Mouse (Mus musculus): Measurements from ENCODE around the gene Fbrs. TPM values are rescaled to one million over a fixed set of nuclear protein-coding genes. Genes with fewer than 3 reads are reported as not detected.

The Fbrs gene
- polyA plus RNA-seq (2014; fragmentation: Nextera tagmentation; extraction: Ambion mirVana), result 9.8 and 10.7 TPM in 2 replicates

DNA sequence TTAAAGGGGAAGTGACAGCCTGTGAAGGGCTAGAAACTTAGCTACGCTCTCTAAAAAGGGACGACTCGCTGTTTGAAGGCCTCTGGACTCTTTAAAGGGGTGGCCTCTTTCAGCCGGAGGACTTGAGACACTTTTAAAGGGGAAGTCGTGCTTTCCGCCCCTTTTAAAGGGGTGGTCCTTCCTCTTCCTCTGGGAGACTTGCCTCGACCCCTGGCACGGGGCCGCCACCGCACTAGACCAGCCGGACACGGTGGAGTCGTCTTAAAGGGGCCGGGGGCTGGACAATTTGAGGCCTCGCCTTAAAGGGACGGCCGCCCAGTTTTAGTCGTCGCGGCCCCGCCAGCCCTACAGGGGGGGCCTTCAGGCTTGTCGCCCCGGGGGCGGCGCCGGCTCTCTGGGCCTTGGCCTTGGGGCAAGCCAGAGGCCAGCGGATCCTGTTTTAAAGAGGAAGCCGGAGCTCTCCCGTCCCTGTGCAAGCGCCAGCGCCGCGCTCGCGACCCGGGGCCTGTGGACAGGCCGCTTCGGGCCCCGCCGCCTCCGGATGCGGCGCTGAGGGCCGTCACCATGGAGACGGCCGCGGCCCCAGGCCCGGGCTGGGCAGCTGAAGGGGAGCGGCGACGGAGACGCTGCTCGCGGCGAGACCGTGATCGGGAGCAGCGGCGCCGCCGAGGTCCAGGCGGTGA lies at the start of gene Fbrs:
Gene Fbrs, plus strand, starts transcription at position 565 of the 683 bp plus-strand sequence.
- ATAC-seq (ENCODE audit: low FRiP score), result peak; percentile 86
- peaks cover 28% of the 10 kb centered on the region for H3K36me3 ChIP-seq (ENCODE audit: control insufficient read depth, insufficient read depth, low read length)
- peak within 1 kb of the TSS; percentile 80 for H3K9ac ChIP-seq (ENCODE audit: low read length)
- H3K9me3 ChIP-seq (ENCODE audit: control insufficient read depth, low read length), result no peaks in the 10 kb centered on the region
- peak within 1 kb of the TSS; percentile 99 for H3K4me2 ChIP-seq
- H3K4me3 ChIP-seq (ENCODE audit: low read depth, low read length), result peak within 1 kb of the TSS; percentile 68
- H3K4me1 ChIP-seq (ENCODE audit: control insufficient read depth, insufficient read depth, low read length), result peaks cover 15% of the 10 kb centered on the region
- no peak for DNase-seq (ENCODE audit: low spot score, missing footprints)
- H3K27me3 ChIP-seq (ENCODE audit: control insufficient read depth, insufficient read depth, low read length), result no peaks in the 10 kb centered on the region
- WGBS, result 0% methylated on average over 52 of the region's 62 CpGs
- peak within 1 kb of the TSS; percentile 91 for H3K27ac ChIP-seq (ENCODE audit: low read depth, low read length)

- Histone ChIP-seq H3K27me3 (ENCODE audit: control insufficient read depth, insufficient read depth, low read length) (no peaks in the 10 kb centered on the region), H3K4me1 (ENCODE audit: control insufficient read depth, insufficient read depth, low read length) (no peaks in the 10 kb centered on the region), H3K36me3 (ENCODE audit: control insufficient read depth, insufficient read depth, low read length) (no peaks in the 10 kb centered on the region), H3K27ac (ENCODE audit: low read depth, low read length) (no peak overlapping the region), H3K4me2 (no peak overlapping the region), H3K4me3 (ENCODE audit: low read depth, low read length) (no peak overlapping the region), H3K9ac (ENCODE audit: low read length) (no peak overlapping the region), H3K9me3 (ENCODE audit: control insufficient read depth, low read length) (peaks cover 6% of the 10 kb centered on the region)
- no peak for DNase-seq (ENCODE audit: low spot score, missing footprints)
- no peak for ATAC-seq (ENCODE audit: low FRiP score)
- 94% methylated on average over 4 of the region's 4 CpGs for WGBS
Measured at GRCm38 (mm10) chr7:127435206-127435605, 43.8 kb upstream of the Fbrs start.

GRCm38 (mm10) chr7:127437724-127438123 lies 41.3 kb upstream of the Fbrs start:
- Histone ChIP-seq H3K4me1 (ENCODE audit: control insufficient read depth, insufficient read depth, low read length) (no peaks in the 10 kb centered on the region), H3K27ac (ENCODE audit: low read depth, low read length) (no peak overlapping the region), H3K36me3 (ENCODE audit: control insufficient read depth, insufficient read depth, low read length) (peaks cover 9% of the 10 kb centered on the region), H3K9ac (ENCODE audit: low read length) (no peak overlapping the region), H3K27me3 (ENCODE audit: control insufficient read depth, insufficient read depth, low read length) (no peaks in the 10 kb centered on the region), H3K4me2 (no peak overlapping the region), H3K4me3 (ENCODE audit: low read depth, low read length) (no peak overlapping the region), H3K9me3 (ENCODE audit: control insufficient read depth, low read length) (peaks cover 6% of the 10 kb centered on the region)
- 91% methylated on average over 3 of the region's 3 CpGs for WGBS
- no peak for ATAC-seq (ENCODE audit: low FRiP score)
- no peak for DNase-seq (ENCODE audit: low spot score, missing footprints)

GRCm38 (mm10) chr7:127443976-127444375 lies 35.0 kb upstream of the Fbrs start:
- Histone ChIP-seq H3K9me3 (ENCODE audit: control insufficient read depth, low read length) (no peaks in the 10 kb centered on the region), H3K27ac (ENCODE audit: low read depth, low read length) (no peak overlapping the region), H3K27me3 (ENCODE audit: control insufficient read depth, insufficient read depth, low read length) (no peaks in the 10 kb centered on the region), H3K4me1 (ENCODE audit: control insufficient read depth, insufficient read depth, low read length) (peaks cover 4% of the 10 kb centered on the region; the same call in 1 of the 2 replicates), H3K9ac (ENCODE audit: low read length) (no peak overlapping the region), H3K4me2 (no peak overlapping the region), H3K4me3 (ENCODE audit: low read depth, low read length) (no peak overlapping the region), H3K36me3 (ENCODE audit: control insufficient read depth, insufficient read depth, low read length) (peaks cover 31% of the 10 kb centered on the region)
- 95% methylated on average over 18 of the region's 20 CpGs for WGBS
- ATAC-seq (ENCODE audit: low FRiP score), result no peak
- no peak for DNase-seq (ENCODE audit: low spot score, missing footprints)

- DNase-seq (ENCODE audit: low spot score, missing footprints) (peak; percentile 99), ATAC-seq (ENCODE audit: low FRiP score) (peak; percentile 91)
- Histone ChIP-seq H3K9me3 (ENCODE audit: control insufficient read depth, low read length) (no peaks in the 10 kb centered on the region), H3K27ac (ENCODE audit: low read depth, low read length) (peak within 1 kb of the TSS; percentile 93), H3K36me3 (ENCODE audit: control insufficient read depth, insufficient read depth, low read length) (peaks cover 25% of the 10 kb centered on the region), H3K4me2 (peak within 1 kb of the TSS; percentile 84), H3K4me1 (ENCODE audit: control insufficient read depth, insufficient read depth, low read length) (peaks cover 28% of the 10 kb centered on the region), H3K9ac (ENCODE audit: low read length) (peak within 1 kb of the TSS; percentile 98), H3K27me3 (ENCODE audit: control insufficient read depth, insufficient read depth, low read length) (no peaks in the 10 kb centered on the region), H3K4me3 (ENCODE audit: low read depth, low read length) (peak within 1 kb of the TSS; percentile 85)
- WGBS, result under 1% methylated on average over 54 of the region's 54 CpGs
Measured at GRCm38 (mm10) chr7:127448521-127449300, 30.3 kb upstream of the Fbrs start, which contains the start of gene Zfp689. TSS of gene Zfp689 (minus strand) at chr7:127449158.

- Histone ChIP-seq H3K36me3 (ENCODE audit: control insufficient read depth, insufficient read depth, low read length) (peaks cover 14% of the 10 kb centered on the region), H3K9me3 (ENCODE audit: control insufficient read depth, low read length) (no peaks in the 10 kb centered on the region), H3K9ac (ENCODE audit: low read length) (peak overlapping the region; percentile 52), H3K27ac (ENCODE audit: low read depth, low read length) (no peak overlapping the region), H3K27me3 (ENCODE audit: control insufficient read depth, insufficient read depth, low read length) (no peaks in the 10 kb centered on the region), H3K4me2 (peak overlapping the region; percentile 65), H3K4me3 (ENCODE audit: low read depth, low read length) (peak overlapping the region; percentile 85), H3K4me1 (ENCODE audit: control insufficient read depth, insufficient read depth, low read length) (peaks cover 28% of the 10 kb centered on the region)
- ATAC-seq (ENCODE audit: low FRiP score) (no peak), DNase-seq (ENCODE audit: low spot score, missing footprints) (no peak)
- WGBS, result 87% methylated on average over 7 of the region's 7 CpGs
Measured at GRCm38 (mm10) chr7:127449966-127450365, 29.0 kb upstream of the Fbrs start.

DNA sequence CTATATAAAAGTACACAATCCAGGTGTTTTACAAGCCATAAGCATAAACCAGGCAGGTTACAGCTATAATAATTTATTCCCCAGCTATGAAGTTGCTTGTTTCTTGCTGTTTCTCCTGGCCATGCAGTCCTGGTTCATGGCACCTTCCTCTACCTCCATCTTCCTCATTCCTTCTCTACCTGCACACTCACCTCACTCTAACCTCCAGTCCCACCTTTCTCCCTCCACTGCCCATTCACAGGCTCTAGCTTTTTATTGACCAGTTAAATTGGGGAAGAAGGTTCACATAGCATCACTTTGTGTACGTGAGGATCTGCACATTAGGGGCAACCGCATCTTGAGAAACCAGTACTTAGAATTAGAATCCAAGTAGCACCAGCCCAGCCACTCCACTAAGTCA lies 25.9 kb upstream of the Fbrs start:
- no peak for DNase-seq (ENCODE audit: low spot score, missing footprints)
- Histone ChIP-seq H3K9me3 (ENCODE audit: control insufficient read depth, low read length) (no peaks in the 10 kb centered on the region; the same call in 1 of the 2 replicates), H3K4me1 (ENCODE audit: control insufficient read depth, insufficient read depth, low read length) (peaks cover 24% of the 10 kb centered on the region), H3K36me3 (ENCODE audit: control insufficient read depth, insufficient read depth, low read length) (peaks cover 20% of the 10 kb centered on the region), H3K27me3 (ENCODE audit: control insufficient read depth, insufficient read depth, low read length) (no peaks in the 10 kb centered on the region), H3K4me2 (no peak overlapping the region), H3K4me3 (ENCODE audit: low read depth, low read length) (no peak overlapping the region), H3K9ac (ENCODE audit: low read length) (no peak overlapping the region), H3K27ac (ENCODE audit: low read depth, low read length) (no peak overlapping the region)
- 95% methylated on average over 2 of the region's 2 CpGs for WGBS
- no peak for ATAC-seq (ENCODE audit: low FRiP score)

DNA sequence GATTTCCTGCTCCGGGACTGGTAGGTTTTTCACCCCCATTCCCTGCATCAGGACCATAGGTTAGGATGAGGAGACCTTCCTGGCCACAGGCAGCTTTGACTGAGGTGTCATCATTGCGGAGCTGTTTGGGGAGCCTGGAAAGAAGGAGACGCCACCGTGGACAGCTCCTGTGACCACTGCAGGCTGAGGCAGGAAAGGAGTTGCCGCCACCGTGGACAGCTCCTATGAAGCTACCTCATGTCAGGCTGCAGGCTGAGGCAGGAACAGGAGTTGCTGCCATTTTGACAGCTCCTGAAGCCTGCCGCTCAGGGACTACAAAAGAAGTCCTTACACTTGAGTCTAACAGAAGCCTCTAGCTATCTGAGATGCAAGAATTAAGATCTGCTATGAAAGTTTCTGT lies 24.1 kb upstream of the Fbrs start:
- no peaks in the 10 kb centered on the region; the same call in 1 of the 2 replicates for H3K9me3 ChIP-seq (ENCODE audit: control insufficient read depth, low read length)
- H3K27ac ChIP-seq (ENCODE audit: low read depth, low read length), result no peak overlapping the region
- no peaks in the 10 kb centered on the region for H3K27me3 ChIP-seq (ENCODE audit: control insufficient read depth, insufficient read depth, low read length)
- DNase-seq (ENCODE audit: low spot score, missing footprints) (no peak), ATAC-seq (ENCODE audit: low FRiP score) (no peak)
- H3K4me3 ChIP-seq (ENCODE audit: low read depth, low read length), result no peak overlapping the region
- H3K4me1 ChIP-seq (ENCODE audit: control insufficient read depth, insufficient read depth, low read length), result peaks cover 20% of the 10 kb centered on the region
- H3K36me3 ChIP-seq (ENCODE audit: control insufficient read depth, insufficient read depth, low read length), result peaks cover 20% of the 10 kb centered on the region
- no peak overlapping the region for H3K4me2 ChIP-seq
- no peak overlapping the region for H3K9ac ChIP-seq (ENCODE audit: low read length)
- 94% methylated on average over 7 of the region's 7 CpGs for WGBS

Data from midbrain, embryonic 11.5 days (tissue).